ENCODE assay signal across 11 mouse cellular contexts in genomic region chr5:142510061-142510414, GRCm38 (mm10). TPM values are rescaled to one million over a fixed set of nuclear protein-coding genes. Genes with fewer than 3 reads are reported as not detected.
DNase-seq lines count a peak whose midpoint lies in the region; ATAC-seq lines count a peak whose summit lies in the region.
"Had no signal": no experiment of that assay in that cellular context is flagged by ENCODE, and none has a peak within 500 bp of the region (broad histone marks: within the 10 kb centered on the region; RNA-seq: fewer than 3 reads in every experiment).

No protein-coding gene starts in this region.

- no peaks in the 10 kb centered on the region for H3K9me3 ChIP-seq in forebrain, embryonic 10.5 days
- no peaks in the 10 kb centered on the region for H3K9me3 ChIP-seq in forebrain, embryonic 11.5 days (ENCODE audit: control insufficient read depth, low read length)
- H3K9me3 ChIP-seq in megakaryocyte, embryonic 14.5 days: no peaks in the 10 kb centered on the region
- H3K9me3 ChIP-seq in limb, embryonic 12.5 days: no peaks in the 10 kb centered on the region
- H3K9me3 ChIP-seq in neural tube, embryonic 15.5 days (replicated peaks): no peaks in the 10 kb centered on the region

- peak overlapping the region; percentile 77 for H3K27ac ChIP-seq in forebrain, embryonic 10.5 days
- H3K27ac ChIP-seq in forebrain, embryonic 11.5 days (ENCODE audit: low read depth, low read length): no peak overlapping the region
- H3K27ac ChIP-seq in limb, embryonic 12.5 days: no peak overlapping the region
- peak overlapping the region; percentile 89 for H3K27ac ChIP-seq in neural tube, embryonic 15.5 days (replicated peaks)

- peaks cover 19% of the 10 kb centered on the region for H3K4me1 ChIP-seq in forebrain, embryonic 10.5 days
- H3K4me1 ChIP-seq in forebrain, embryonic 11.5 days (replicated peaks; ENCODE audit: control insufficient read depth, insufficient read depth, low read length): peaks cover 9% of the 10 kb centered on the region
- peaks cover 32% of the 10 kb centered on the region for H3K4me1 ChIP-seq in megakaryocyte, embryonic 14.5 days
- H3K4me1 ChIP-seq in limb, embryonic 12.5 days (replicated peaks): peaks cover 14% of the 10 kb centered on the region
- H3K4me1 ChIP-seq in neural tube, embryonic 15.5 days: peaks cover 33% of the 10 kb centered on the region

- WGBS in forebrain, embryonic 10.5 days: 60% methylated on average over 7 of the region's 7 CpGs
- 46% methylated on average over 7 of the region's 7 CpGs for WGBS in forebrain, embryonic 11.5 days
- WGBS in limb, embryonic 12.5 days: 60% methylated on average over 7 of the region's 7 CpGs
- WGBS in neural tube, embryonic 15.5 days: 50% methylated on average over 7 of the region's 7 CpGs

- no peaks in the 10 kb centered on the region for H3K36me3 ChIP-seq in forebrain, embryonic 10.5 days (replicated peaks)
- H3K36me3 ChIP-seq in forebrain, embryonic 11.5 days (ENCODE audit: control insufficient read depth, insufficient read depth, low read length): no peaks in the 10 kb centered on the region
- H3K36me3 ChIP-seq in megakaryocyte, embryonic 14.5 days (replicated peaks; ENCODE audit: low read length): no peaks in the 10 kb centered on the region
- no peaks in the 10 kb centered on the region for H3K36me3 ChIP-seq in limb, embryonic 12.5 days
- H3K36me3 ChIP-seq in neural tube, embryonic 15.5 days: peaks cover 6% of the 10 kb centered on the region; the same call in 1 of the 2 replicates

- no peak overlapping the region for H3K9ac ChIP-seq in forebrain, embryonic 11.5 days (ENCODE audit: low read length)
- no peak overlapping the region; the same call in 1 of the 2 replicates for H3K9ac ChIP-seq in limb, embryonic 12.5 days (replicated peaks)
- 0 out of 2 replicates have a peak overlapping the region, but pooled peaks have one; percentile 57 for H3K9ac ChIP-seq in neural tube, embryonic 15.5 days (replicated peaks)

- peaks cover 12% of the 10 kb centered on the region for H3K27me3 ChIP-seq in forebrain, embryonic 10.5 days (ENCODE audit: poor library complexity, severe bottlenecking)
- no peaks in the 10 kb centered on the region for H3K27me3 ChIP-seq in forebrain, embryonic 11.5 days (ENCODE audit: control insufficient read depth, insufficient read depth, low read length)
- H3K27me3 ChIP-seq in megakaryocyte, embryonic 14.5 days (replicated peaks): peaks cover 76% of the 10 kb centered on the region
- H3K27me3 ChIP-seq in limb, embryonic 12.5 days: no peaks in the 10 kb centered on the region; the same call in 1 of the 2 replicates
- H3K27me3 ChIP-seq in neural tube, embryonic 15.5 days (replicated peaks): no peaks in the 10 kb centered on the region

- H3K4me3 ChIP-seq in forebrain, embryonic 10.5 days: no peak overlapping the region
- H3K4me3 ChIP-seq in forebrain, embryonic 11.5 days (ENCODE audit: low read depth, low read length): no peak overlapping the region
- peak overlapping the region; percentile 47 for H3K4me3 ChIP-seq in megakaryocyte, embryonic 14.5 days (replicated peaks)
- H3K4me3 ChIP-seq in limb, embryonic 12.5 days (replicated peaks): no peak overlapping the region
- H3K4me3 ChIP-seq in neural tube, embryonic 15.5 days (replicated peaks): peak overlapping the region; percentile 35; the same call in 1 of the 2 replicates

- H3K4me2 ChIP-seq in forebrain, embryonic 11.5 days (ENCODE audit: low read depth, low read length, severe bottlenecking): no peak overlapping the region
- H3K4me2 ChIP-seq in limb, embryonic 12.5 days: peak overlapping the region; percentile 48; the same call in 1 of the 2 replicates
- peak overlapping the region; percentile 59 for H3K4me2 ChIP-seq in neural tube, embryonic 15.5 days

- no peak for DNase-seq in forebrain, embryonic 10.5 days (ENCODE audit: extremely low spot score, low spot score)
- no peak for DNase-seq in forebrain, embryonic 11.5 days (ENCODE audit: low spot score)
- no peak for DNase-seq in urinary bladder, postnatal 25 days (ENCODE audit: low spot score)
- DNase-seq in frontal cortex, postnatal 14 days (ENCODE audit: low spot score in 2 of 2): no peak
- DNase-seq: kidney, postnatal 14 days; thymus, postnatal 14 days had no signal

- ATAC-seq in forebrain, embryonic 11.5 days (replicated peaks; ENCODE audit: low FRiP score): no peak
- ATAC-seq in megakaryocyte, adult 5-6 weeks (ENCODE audit: poor library complexity, severe bottlenecking): no peak
- ATAC-seq in limb, embryonic 12.5 days (ENCODE audit: insufficient number of reproducible peaks, insufficient read depth, low FRiP score, low TSS enrichment, low read depth): no peak
- ATAC-seq in neural tube, embryonic 15.5 days (ENCODE audit: low FRiP score): peak; percentile 28; the same call in 1 of the 2 replicates

RNA-seq across cellular contexts. Expression of gene Papolb, which starts 19.8 kb away (rescaled TPM):
- 0.06 and 0.21 TPM in 2 replicates for polyA plus RNA-seq in forebrain, embryonic 10.5 days (2016; fragmentation: Nextera tagmentation; extraction: Ambion mirVana)
- 0.12 and 0.25 TPM in 2 replicates for polyA plus RNA-seq in forebrain, embryonic 11.5 days (2014; fragmentation: Nextera tagmentation; extraction: Ambion mirVana)
- polyA plus RNA-seq in megakaryocyte, embryonic 14.5 days (2012; ENCODE audit: insufficient read depth, low replicate concordance): not detected in 2 replicates
- total RNA-seq in megakaryocyte, adult 5-6 weeks (2015): not detected in 2 replicates
- total RNA-seq in megakaryocyte, adult 5-6 weeks (2017): not detected in 2 replicates
- 0.13 and 0.27 TPM in 2 replicates for polyA plus RNA-seq in limb, embryonic 12.5 days (2016; fragmentation: Nextera tagmentation; extraction: Ambion mirVana)
- polyA plus RNA-seq in neural tube, embryonic 15.5 days (2015; fragmentation: Nextera tagmentation; extraction: Ambion mirVana): 0.15 and 0.23 TPM in 2 replicates
- total RNA-seq: hematopoietic stem cell, adult 5-6 weeks had no signal

RNA-seq across cellular contexts. Expression of gene Radil, which starts 40.9 kb away (rescaled TPM):
- 2.2 and 2.8 TPM in 2 replicates for polyA plus RNA-seq in forebrain, embryonic 10.5 days (2016; fragmentation: Nextera tagmentation; extraction: Ambion mirVana)
- polyA plus RNA-seq in forebrain, embryonic 11.5 days (2014; fragmentation: Nextera tagmentation; extraction: Ambion mirVana): 1.9 and 2.1 TPM in 2 replicates
- 1.9 TPM in 1 of 2 replicates, not detected in the other for polyA plus RNA-seq in megakaryocyte, embryonic 14.5 days (2012; ENCODE audit: insufficient read depth, low replicate concordance)
- total RNA-seq in megakaryocyte, adult 5-6 weeks (2015): not detected in 2 replicates
- not detected in 2 replicates for total RNA-seq in megakaryocyte, adult 5-6 weeks (2017)
- polyA plus RNA-seq in limb, embryonic 12.5 days (2016; fragmentation: Nextera tagmentation; extraction: Ambion mirVana): 2.8 and 4.4 TPM in 2 replicates
- 19.4 and 22.0 TPM in 2 replicates for polyA plus RNA-seq in neural tube, embryonic 15.5 days (2015; fragmentation: Nextera tagmentation; extraction: Ambion mirVana)
- total RNA-seq: hematopoietic stem cell, adult 5-6 weeks had no signal

RNA-seq across cellular contexts. Expression of gene Ap5z1, which starts 46.3 kb away (rescaled TPM):
- polyA plus RNA-seq in forebrain, embryonic 10.5 days (2016; fragmentation: Nextera tagmentation; extraction: Ambion mirVana): 10.6 and 12.5 TPM in 2 replicates
- 12.8 and 13.1 TPM in 2 replicates for polyA plus RNA-seq in forebrain, embryonic 11.5 days (2014; fragmentation: Nextera tagmentation; extraction: Ambion mirVana)
- 26.2 and 36.4 TPM in 2 replicates for polyA plus RNA-seq in megakaryocyte, embryonic 14.5 days (2012; ENCODE audit: insufficient read depth, low replicate concordance)
- 10.3 and 10.7 TPM in 2 replicates for total RNA-seq in megakaryocyte, adult 5-6 weeks (2015)
- total RNA-seq in megakaryocyte, adult 5-6 weeks (2017): 9.3 and 10.0 TPM in 2 replicates
- polyA plus RNA-seq in limb, embryonic 12.5 days (2016; fragmentation: Nextera tagmentation; extraction: Ambion mirVana): 8.8 and 9.2 TPM in 2 replicates
- polyA plus RNA-seq in neural tube, embryonic 15.5 days (2015; fragmentation: Nextera tagmentation; extraction: Ambion mirVana): 12.4 and 12.7 TPM in 2 replicates

Comparison
In these comparisons a context has a peak if more than half of its experiments do, and no peak if none do; other contexts are left out.
1. H3K27ac ChIP-seq: peak in forebrain, embryonic 10.5 days (single experiment) and neural tube, embryonic 15.5 days (single experiment); none in forebrain, embryonic 11.5 days (single experiment) and limb, embryonic 12.5 days (single experiment).
2. H3K4me3 ChIP-seq: peak in megakaryocyte, embryonic 14.5 days (single experiment) and neural tube, embryonic 15.5 days (single experiment); none in forebrain, embryonic 10.5 days (single experiment), forebrain, embryonic 11.5 days (single experiment) and limb, embryonic 12.5 days (single experiment).